Mouse (Mus musculus) liver, adult 2 months (tissue): ENCODE data around the gene Prr5l.

ENCODE experiments used
- CTCF ChIP-seq: fragments of 200-500 bp; IDR thresholded peaks from 2 replicates; pipeline ENCODE4 v1.5.1; 2011; ENCODE audit warnings: low read depth, low read length, control low read depth
- POLR2A ChIP-seq: fragments of 200-500 bp; IDR thresholded peaks from 2 replicates; pipeline ENCODE4 v1.6.1; 2011; ENCODE audit warnings: low read length, control low read depth; ENCODE audit not compliant: insufficient read depth; ENCODE audit errors: extremely low read depth

DNA sequence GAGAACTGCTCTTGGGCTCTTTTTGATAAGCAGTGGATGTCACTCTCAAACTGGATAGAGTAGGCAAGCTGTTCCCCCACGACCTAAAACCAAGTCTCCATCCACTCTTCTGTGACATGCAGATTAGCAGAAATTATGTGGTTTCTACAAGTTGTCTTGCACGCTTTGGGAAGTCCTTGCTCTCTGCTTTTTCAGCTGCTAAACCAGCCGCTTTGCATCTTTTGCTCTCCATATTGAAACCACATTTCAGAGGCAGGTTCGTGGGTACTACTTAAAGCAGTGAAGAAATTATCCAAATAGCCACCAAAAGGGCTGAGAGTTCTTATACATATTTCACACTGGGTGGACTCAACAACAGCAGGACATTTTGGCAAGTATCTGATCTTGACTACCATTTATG is 53.8 kb downstream of the Prr5l start:
- TF ChIP-seq CTCF (no peak), POLR2A (no peak)
